In genomic region chr15:79830388-79830787, GRCm38 (mm10) we compare ENCODE assay signal across 9 mouse cellular contexts. TPM values are rescaled to one million over a fixed set of nuclear protein-coding genes. Genes with fewer than 3 reads are reported as not detected.
A peak's percentile ranks its signal among the peaks of the same experiment; 100 is the strongest.
DNase-seq lines count a peak whose midpoint lies in the region; ATAC-seq and TF ChIP-seq lines count a peak whose summit lies in the region.
"Had no signal": no experiment of that assay in that cellular context is flagged by ENCODE, and none has a peak within 500 bp of the region (broad histone marks: within the 10 kb centered on the region; RNA-seq: fewer than 3 reads in every experiment).

No protein-coding gene starts in this region.

- no peaks in the 10 kb centered on the region for H3K9me3 ChIP-seq in G1E (replicated peaks)
- H3K9me3 ChIP-seq in kidney, postnatal 0 days (replicated peaks; ENCODE audit: low read length): no peaks in the 10 kb centered on the region
- H3K9me3 ChIP-seq in liver, embryonic 14.5 days (ENCODE audit: control insufficient read depth, low read length): no peaks in the 10 kb centered on the region

- peaks cover 25% of the 10 kb centered on the region for H3K36me3 ChIP-seq in G1E (replicated peaks)
- H3K36me3 ChIP-seq in kidney, postnatal 0 days (ENCODE audit: insufficient read depth, low read length): peaks cover 20% of the 10 kb centered on the region
- H3K36me3 ChIP-seq in liver, embryonic 14.5 days (replicated peaks; ENCODE audit: control insufficient read depth, insufficient read depth, low read depth): no peaks in the 10 kb centered on the region

- no peak for TF ChIP-seq EP300 in liver, embryonic 14.5 days (IDR thresholded peaks at IDR 0.05; ENCODE audit: low read depth)

- DNase-seq in 3134 (ENCODE audit: extremely low read depth, insufficient read length, low spot score): peak; percentile 36
- DNase-seq in G1E (ENCODE audit: low spot score): peak; percentile 43
- peak; percentile 90 to 91 for DNase-seq in cerebellum, postnatal 14 days
- peak; percentile 75 for DNase-seq in gastrocnemius, postnatal 10 days
- DNase-seq in kidney, postnatal 0 days (ENCODE audit: low spot score): peak; percentile 90
- DNase-seq in liver, embryonic 14.5 days (ENCODE audit: low read depth in 3 of 3, low spot score in 3 of 3): peak; percentile 56 to 64 (median 59)
- peak; percentile 34 to 83 for DNase-seq in thymus, postnatal 10 days (ENCODE audit: low spot score in 2 of 2)

- ATAC-seq in G1E (ENCODE audit: extremely low read depth, insufficient number of reproducible peaks, low FRiP score, poor library complexity, severe bottlenecking): no peak; the same call in 1 of the 2 replicates
- no peak for ATAC-seq in kidney, postnatal 0 days (replicated peaks; ENCODE audit: low FRiP score, low read depth)
- peak; percentile 27; the same call in 1 of the 2 replicates for ATAC-seq in liver, embryonic 14.5 days (ENCODE audit: insufficient read depth)
- peak; percentile 52 for ATAC-seq in neutrophil, adult 5-6 weeks (ENCODE audit: extremely low read depth, insufficient number of reproducible peaks, low FRiP score, poor library complexity, severe bottlenecking)

- H3K9ac ChIP-seq in kidney, postnatal 0 days (ENCODE audit: low read depth, low read length): no peak overlapping the region
- H3K9ac ChIP-seq in liver, embryonic 14.5 days (replicated peaks): no peak overlapping the region

- H3K4me2 ChIP-seq in kidney, postnatal 0 days (ENCODE audit: low read length): no peak overlapping the region
- H3K4me2 ChIP-seq in liver, embryonic 14.5 days (ENCODE audit: low read depth): no peak overlapping the region

- H3K27ac ChIP-seq in kidney, postnatal 0 days: no peak overlapping the region
- no peak overlapping the region for H3K27ac ChIP-seq in liver, embryonic 14.5 days

- no peak overlapping the region for H3K4me3 ChIP-seq in G1E (ENCODE audit: low read depth, low read length)
- no peak overlapping the region for H3K4me3 ChIP-seq in kidney, postnatal 0 days (replicated peaks; ENCODE audit: low read depth, low read length)
- no peak overlapping the region for H3K4me3 ChIP-seq in liver, embryonic 14.5 days (ENCODE audit: insufficient read depth in 1 of 2, low read depth in 2 of 2, low read length in 2 of 2)
- H3K4me3 ChIP-seq: erythroblast, embryonic 14.5 days had no signal

- peaks cover 34% of the 10 kb centered on the region for H3K27me3 ChIP-seq in G1E (ENCODE audit: insufficient read depth, low read length)
- H3K27me3 ChIP-seq in kidney, postnatal 0 days (ENCODE audit: insufficient read depth, low read length): no peaks in the 10 kb centered on the region
- H3K27me3 ChIP-seq in liver, embryonic 14.5 days (ENCODE audit: control insufficient read depth, insufficient read depth, low read length): no peaks in the 10 kb centered on the region; the same call in 1 of the 2 replicates

- H3K4me1 ChIP-seq in G1E (ENCODE audit: insufficient read depth, low read depth, low read length): peaks cover 17% of the 10 kb centered on the region
- peaks cover 22% of the 10 kb centered on the region for H3K4me1 ChIP-seq in kidney, postnatal 0 days (replicated peaks; ENCODE audit: insufficient read depth, low read length)
- H3K4me1 ChIP-seq in liver, embryonic 14.5 days (replicated peaks; ENCODE audit: control insufficient read depth in 2 of 2, insufficient read depth in 2 of 2, low read length in 1 of 2): peaks cover 0 to 9% of the 10 kb centered on the region in 2 experiments; a peak in 2 of 4 replicates

- 8% methylated on average over 4 of the region's 4 CpGs for WGBS in kidney, postnatal 0 days
- WGBS in liver, embryonic 14.5 days (ENCODE audit: insufficient replicate concordance): 13% methylated on average over 4 of the region's 4 CpGs

- TF ChIP-seq CTCF in G1E (IDR thresholded peaks at IDR 0.05; ENCODE audit: low read depth, low read length): peak; percentile 74
- TF ChIP-seq CTCF in kidney, postnatal 0 days (IDR thresholded peaks at IDR 0.05; ENCODE audit: low read depth): peak; percentile 94
- peak; percentile 94 for TF ChIP-seq CTCF in liver, embryonic 14.5 days (IDR thresholded peaks at IDR 0.05; ENCODE audit: low read depth)

RNA-seq across cellular contexts. Expression of gene Npcd, which starts 3.6 kb away (rescaled TPM):
- total RNA-seq in G1E (2014; fragmentation: Nextera tagmentation): not detected in 2 replicates
- not detected in 2 replicates for total RNA-seq in G1E (2017)
- not detected in 2 replicates for polyA plus RNA-seq in G1E (2012)
- 1 to 10 TPM; 1.0 to 2.5 TPM for total RNA-seq in gastrocnemius, postnatal 10 days (2021)
- 0.28 TPM in 1 of 2 replicates, not detected in the other for polyA plus RNA-seq in kidney, postnatal 0 days (2015; fragmentation: Nextera tagmentation; extraction: Ambion mirVana)
- polyA plus RNA-seq in liver, embryonic 14.5 days (2012; rRNA removed): not detected in 2 replicates
- polyA plus RNA-seq in liver, embryonic 14.5 days (2014; fragmentation: Nextera tagmentation; extraction: Ambion mirVana): 0.08 TPM in 1 of 2 replicates, not detected in the other
- total RNA-seq in neutrophil, adult 5-6 weeks (2017): not detected in 2 replicates
- polyA plus RNA-seq: erythroblast, embryonic 14.5 days had no signal

RNA-seq across cellular contexts. Expression of gene Cbx6, which starts 4.1 kb away (rescaled TPM):
- total RNA-seq in G1E (2014; fragmentation: Nextera tagmentation) (0.73 and 5.9 TPM in 2 replicates), G1E (2017) (1.4 and 1.6 TPM in 2 replicates)
- 6.1 and 8.7 TPM in 2 replicates for polyA plus RNA-seq in G1E (2012)
- total RNA-seq in gastrocnemius, postnatal 10 days (2021): 10 to 100 TPM; 28.2 to 38.1 TPM
- polyA plus RNA-seq in kidney, postnatal 0 days (2015; fragmentation: Nextera tagmentation; extraction: Ambion mirVana): 39.0 and 46.6 TPM in 2 replicates
- polyA plus RNA-seq in liver, embryonic 14.5 days (2012; rRNA removed): 7.2 and 7.7 TPM in 2 replicates
- 2.9 and 3.7 TPM in 2 replicates for polyA plus RNA-seq in liver, embryonic 14.5 days (2014; fragmentation: Nextera tagmentation; extraction: Ambion mirVana)
- 11.3 and 12.0 TPM in 2 replicates for total RNA-seq in neutrophil, adult 5-6 weeks (2017)

RNA-seq across cellular contexts. Expression of gene Nptxr, which starts 25.8 kb away (rescaled TPM):
- total RNA-seq in G1E (2014; fragmentation: Nextera tagmentation) (not detected in 2 replicates), G1E (2017) (under 0.01 and 0.05 TPM in 2 replicates)
- polyA plus RNA-seq in G1E (2012): 0.01 and 0.03 TPM in 2 replicates
- 1 to 10 TPM; 4.2 to 5.1 TPM for total RNA-seq in gastrocnemius, postnatal 10 days (2021)
- polyA plus RNA-seq in kidney, postnatal 0 days (2015; fragmentation: Nextera tagmentation; extraction: Ambion mirVana): 1.1 and 1.4 TPM in 2 replicates
- polyA plus RNA-seq in liver, embryonic 14.5 days (2012; rRNA removed): 0.09 and 0.13 TPM in 2 replicates
- 0.11 TPM in 1 of 2 replicates, not detected in the other for polyA plus RNA-seq in liver, embryonic 14.5 days (2014; fragmentation: Nextera tagmentation; extraction: Ambion mirVana)
- total RNA-seq in neutrophil, adult 5-6 weeks (2017): 0.12 TPM in 2 replicates
- polyA plus RNA-seq: erythroblast, embryonic 14.5 days had no signal

RNA-seq across cellular contexts. Expression of gene Dnal4, which starts 52.7 kb away (rescaled TPM):
- total RNA-seq in G1E (2014; fragmentation: Nextera tagmentation) (15.2 and 19.5 TPM in 2 replicates), G1E (2017) (13.1 and 13.9 TPM in 2 replicates)
- polyA plus RNA-seq in G1E (2012): 25.7 and 29.7 TPM in 2 replicates
- 10 to 100 TPM; 10.4 to 12.6 TPM for total RNA-seq in gastrocnemius, postnatal 10 days (2021)
- polyA plus RNA-seq in kidney, postnatal 0 days (2015; fragmentation: Nextera tagmentation; extraction: Ambion mirVana): 59.3 and 61.8 TPM in 2 replicates
- 5.5 TPM in 2 replicates for polyA plus RNA-seq in liver, embryonic 14.5 days (2012; rRNA removed)
- 6.3 and 6.8 TPM in 2 replicates for polyA plus RNA-seq in liver, embryonic 14.5 days (2014; fragmentation: Nextera tagmentation; extraction: Ambion mirVana)
- total RNA-seq in neutrophil, adult 5-6 weeks (2017): 11.6 and 12.2 TPM in 2 replicates

Comparison
In these comparisons a context has a peak if more than half of its experiments do, and no peak if none do; other contexts are left out.
1. DNase-seq: peak in every context shown above with its lines; median percentile 90 in cerebellum, postnatal 14 days; 90 in kidney, postnatal 0 days; 75 in gastrocnemius, postnatal 10 days; 59 in liver, embryonic 14.5 days; 58 in thymus, postnatal 10 days; 43 in G1E; 36 in 3134.
2. ATAC-seq: peak in liver, embryonic 14.5 days (single experiment) and neutrophil, adult 5-6 weeks (single experiment); none in G1E (single experiment) and kidney, postnatal 0 days (single experiment).
3. Peak in every context shown above with its lines, with median percentiles within 50 percentile points of each other: CTCF ChIP-seq.